Mouse (Mus musculus) forebrain, embryonic 15.5 days (tissue): ENCODE measurements around the gene Plekha6. TPM values are rescaled to one million over a fixed set of nuclear protein-coding genes. Genes with fewer than 3 reads are reported as not detected.

ENCODE experiments used
- ATAC-seq: fragments of 200-750 bp; cut with Nextera tagmentation; replicated peaks from 2 replicates; pipeline ENCODE4 v1.8.0; 2017; ENCODE audit warnings: mild to moderate bottlenecking, moderate TSS enrichment, moderate library complexity
- H3K27ac ChIP-seq: fragments of 300-500 bp; sonication (generic); replicated peaks from 2 replicates; pipeline ENCODE4 v1.5.1; 2015; ENCODE audit warnings: mild to moderate bottlenecking, inconsistent platforms
- H3K27me3 ChIP-seq: fragments of 300-500 bp; sonication (generic); 2 replicates; pipeline ENCODE4 v1.6.1; 2015; ENCODE audit warnings: inconsistent platforms
- H3K36me3 ChIP-seq: fragments of 300-500 bp; sonication (generic); 2 replicates; pipeline ENCODE4 v1.6.1; 2015; ENCODE audit warnings: mild to moderate bottlenecking, inconsistent platforms
- H3K4me1 ChIP-seq: fragments of 300-500 bp; sonication (generic); 2 replicates; pipeline ENCODE4 v1.6.1; 2015; ENCODE audit warnings: inconsistent platforms
- H3K4me2 ChIP-seq: fragments of 300-500 bp; sonication (generic); replicated peaks from 2 replicates; pipeline ENCODE4 v1.6.1; 2015; ENCODE audit warnings: mild to moderate bottlenecking, inconsistent platforms
- H3K4me3 ChIP-seq: fragments of 300-500 bp; sonication (generic); 2 replicates; pipeline ENCODE4 v1.5.1; 2015; ENCODE audit warnings: mild to moderate bottlenecking, inconsistent platforms
- H3K9ac ChIP-seq: fragments of 300-500 bp; sonication (generic); replicated peaks from 2 replicates; pipeline ENCODE4 v1.6.1; 2015; ENCODE audit warnings: mild to moderate bottlenecking, inconsistent platforms
- H3K9me3 ChIP-seq: fragments of 300-500 bp; sonication (generic); 2 replicates; pipeline ENCODE4 v1.6.1; 2016; ENCODE audit warnings: inconsistent platforms
- WGBS: fragments of 180-500 bp; shearing (Covaris S2); methylation state at CpG from one replicate; pipeline ENCODE4 v1.1.7; 2015; ENCODE audit warnings: mixed read lengths; 5-methylcytosine and 5-hydroxymethylcytosine counted together
- polyA plus RNA-seq: library from polyadenylated mRNA; unstranded; fragments of >200 nt; fragmentation: Nextera tagmentation; extraction: Ambion mirVana; gene quantifications from 2 replicates; pipeline ENCODE4 v1.2.1, GENCODE M21; 2015

Gene Plekha6
- polyA plus RNA-seq, 1 experiment from 2014 or later: 10.6 TPM

DNA sequence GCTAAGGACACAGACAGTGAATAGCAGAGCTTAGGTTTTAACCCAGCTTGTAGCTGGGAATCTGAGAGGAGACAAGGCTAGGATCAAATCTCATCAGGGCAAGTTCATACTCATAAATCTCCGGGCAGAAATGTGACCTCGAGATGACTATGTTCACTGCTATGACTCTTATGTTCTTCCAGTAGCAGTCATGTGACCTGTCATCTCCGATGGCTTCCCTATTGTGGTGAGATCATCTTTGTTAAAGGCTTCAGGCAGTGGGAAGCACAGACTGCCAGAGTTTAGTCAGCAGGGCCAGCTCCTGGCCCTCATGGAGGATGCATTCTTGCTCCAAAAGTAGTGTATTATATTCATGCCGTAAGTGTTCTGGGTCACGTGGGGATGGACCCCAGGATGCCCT lies 113.0 kb downstream of the Plekha6 start:
- H3K4me2 ChIP-seq: no peak overlapping the region
- ATAC-seq: no peak
- H3K4me1 ChIP-seq: 0 out of 2 replicates have a peak, but pooled peaks cover 6% of the 10 kb centered on the region
- H3K9me3 ChIP-seq: no peaks in the 10 kb centered on the region
- peaks cover 15% of the 10 kb centered on the region; the same call in 1 of the 2 replicates for H3K36me3 ChIP-seq
- no peak overlapping the region for H3K9ac ChIP-seq
- no peak overlapping the region for H3K27ac ChIP-seq
- H3K27me3 ChIP-seq: no peaks in the 10 kb centered on the region
- 76% methylated on average over 5 of the region's 5 CpGs for WGBS
- no peak overlapping the region for H3K4me3 ChIP-seq

- Histone ChIP-seq H3K36me3 (peaks cover 10% of the 10 kb centered on the region; the same call in 1 of the 2 replicates), H3K9ac (no peak overlapping the region), H3K27ac (no peak overlapping the region), H3K27me3 (no peaks in the 10 kb centered on the region), H3K4me1 (0 out of 2 replicates have a peak, but pooled peaks cover 6% of the 10 kb centered on the region), H3K9me3 (no peaks in the 10 kb centered on the region), H3K4me3 (no peak overlapping the region), H3K4me2 (no peak overlapping the region)
- 91% methylated on average over 6 of the region's 6 CpGs for WGBS
- ATAC-seq: no peak
Observed at GRCm38 (mm10) chr1:133278539-133278938, 114.5 kb downstream of the Plekha6 start.

DNA sequence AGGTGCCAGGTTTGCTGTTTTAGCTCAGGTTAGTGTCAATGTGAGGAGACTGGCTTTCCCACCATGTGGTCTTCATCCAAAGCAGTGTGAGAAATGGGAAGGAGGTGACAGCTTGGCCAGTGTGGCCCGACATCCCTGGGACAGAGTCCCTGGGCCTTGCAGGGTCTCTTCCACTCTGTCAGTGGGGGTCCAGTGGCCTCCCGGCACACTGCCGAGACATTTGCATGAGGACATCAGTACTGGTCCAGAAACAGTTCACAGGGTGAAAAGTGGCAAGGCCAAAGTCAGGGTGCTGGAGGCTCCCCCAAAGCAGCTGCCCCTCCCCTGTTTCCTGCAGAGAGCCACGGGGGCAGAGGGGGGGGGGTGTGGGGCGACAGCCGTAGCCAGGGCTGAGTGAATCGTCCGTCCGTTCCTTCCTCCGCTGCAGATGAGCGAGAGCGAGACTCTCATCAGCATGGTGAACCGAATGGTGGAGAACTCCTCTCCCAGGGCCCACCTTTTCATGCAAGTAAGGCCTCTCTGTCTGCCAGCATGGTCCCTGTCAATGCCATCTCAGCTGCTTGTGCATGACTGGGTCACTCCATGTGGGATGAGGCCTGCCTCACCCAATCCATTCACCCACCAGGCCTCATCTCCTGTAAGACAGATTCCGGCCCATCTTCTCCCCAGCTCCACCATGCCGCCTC lies 115.1 kb downstream of the Plekha6 start:
- no peak overlapping the region for H3K27ac ChIP-seq
- no peaks in the 10 kb centered on the region for H3K27me3 ChIP-seq
- H3K4me2 ChIP-seq: no peak overlapping the region
- 0 out of 2 replicates have a peak, but pooled peaks cover 6% of the 10 kb centered on the region for H3K4me1 ChIP-seq
- WGBS: 85% methylated on average over 13 of the region's 15 CpGs
- no peak for ATAC-seq
- no peak overlapping the region for H3K4me3 ChIP-seq
- H3K36me3 ChIP-seq: peaks cover 9% of the 10 kb centered on the region; the same call in 1 of the 2 replicates
- H3K9ac ChIP-seq: no peak overlapping the region
- no peaks in the 10 kb centered on the region for H3K9me3 ChIP-seq

DNA sequence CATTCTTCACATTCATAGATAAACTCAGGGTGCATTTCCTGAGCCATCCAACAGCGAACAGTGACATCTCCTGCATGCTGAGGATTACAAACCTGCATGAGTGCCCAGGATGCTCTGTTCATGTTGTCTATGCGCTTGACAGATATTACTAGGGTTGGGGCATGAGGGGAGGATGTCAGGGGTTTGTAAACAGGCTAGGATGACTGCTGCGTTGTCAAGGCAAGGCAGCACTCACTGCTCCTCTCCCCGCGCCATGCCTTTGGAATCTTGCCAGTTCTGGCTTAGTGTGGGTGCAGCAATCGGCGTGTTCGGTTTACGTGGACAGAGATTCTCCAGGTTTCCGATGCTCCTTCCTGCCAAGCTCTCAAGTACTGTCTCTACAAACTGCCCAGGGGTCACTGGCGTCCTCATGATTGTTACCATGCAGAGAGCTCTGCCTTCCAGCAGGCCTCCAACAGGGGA lies 115.7 kb downstream of the Plekha6 start:
- no peak overlapping the region for H3K4me3 ChIP-seq
- no peak overlapping the region for H3K27ac ChIP-seq
- no peaks in the 10 kb centered on the region for H3K9me3 ChIP-seq
- WGBS: 72% methylated on average over 11 of the region's 11 CpGs
- H3K4me2 ChIP-seq: no peak overlapping the region
- ATAC-seq: no peak
- no peaks in the 10 kb centered on the region for H3K27me3 ChIP-seq
- peaks cover 5% of the 10 kb centered on the region; the same call in 1 of the 2 replicates for H3K36me3 ChIP-seq
- H3K4me1 ChIP-seq: 0 out of 2 replicates have a peak, but pooled peaks cover 6% of the 10 kb centered on the region
- H3K9ac ChIP-seq: no peak overlapping the region

DNA sequence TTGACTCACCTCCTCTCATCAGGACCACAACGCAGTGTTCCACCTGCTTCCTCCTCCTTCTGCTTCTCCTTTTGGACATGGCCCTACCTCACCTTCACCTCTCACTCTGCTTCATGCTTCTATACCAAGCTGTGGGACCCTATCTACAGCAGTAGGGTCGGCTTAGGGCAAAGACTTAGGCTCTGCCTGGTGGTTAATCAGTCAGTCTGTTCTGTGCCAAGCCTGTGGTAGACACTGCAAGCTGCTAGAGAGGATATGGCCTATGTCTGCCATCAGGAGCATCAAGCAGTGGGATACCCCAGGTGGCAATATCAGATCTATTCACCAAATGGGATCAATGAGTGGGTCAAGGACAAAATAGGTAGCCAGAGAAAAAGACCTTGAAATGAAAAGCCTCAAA lies 116.5 kb downstream of the Plekha6 start:
- H3K36me3 ChIP-seq: peaks cover 8% of the 10 kb centered on the region; the same call in 1 of the 2 replicates
- H3K4me1 ChIP-seq: 0 out of 2 replicates have a peak, but pooled peaks cover 6% of the 10 kb centered on the region
- whole genome bisulfite sequencing: 93% methylated on average over 2 of the region's 2 CpGs
- H3K27me3 ChIP-seq: no peaks in the 10 kb centered on the region
- no peaks in the 10 kb centered on the region for H3K9me3 ChIP-seq
- H3K4me2 ChIP-seq: no peak overlapping the region
- no peak overlapping the region for H3K9ac ChIP-seq
- H3K4me3 ChIP-seq: no peak overlapping the region
- H3K27ac ChIP-seq: no peak overlapping the region
- ATAC-seq: no peak

GRCm38 (mm10) chr1:133285907-133286306 lies 121.9 kb downstream of the Plekha6 start:
- 90% methylated on average over 7 of the region's 7 CpGs for WGBS
- Histone ChIP-seq H3K4me2 (no peak overlapping the region), H3K36me3 (peaks cover 18% of the 10 kb centered on the region; the same call in 1 of the 2 replicates), H3K27me3 (no peaks in the 10 kb centered on the region), H3K9me3 (no peaks in the 10 kb centered on the region), H3K27ac (no peak overlapping the region), H3K9ac (no peak overlapping the region), H3K4me3 (no peak overlapping the region), H3K4me1 (no peaks in the 10 kb centered on the region)
- ATAC-seq: no peak

GRCm38 (mm10) chr1:133287051-133287450 lies 123.0 kb downstream of the Plekha6 start:
- Histone ChIP-seq H3K27ac (no peak overlapping the region), H3K36me3 (peaks cover 18% of the 10 kb centered on the region; the same call in 1 of the 2 replicates)

GRCm38 (mm10) chr1:133287880-133288279 lies 123.9 kb downstream of the Plekha6 start:
- H3K36me3 ChIP-seq: peaks cover 23% of the 10 kb centered on the region; the same call in 1 of the 2 replicates
- H3K4me2 ChIP-seq: no peak overlapping the region
- no peaks in the 10 kb centered on the region for H3K9me3 ChIP-seq
- WGBS: 95% methylated on average over 12 of the region's 12 CpGs
- H3K27me3 ChIP-seq: no peaks in the 10 kb centered on the region
- no peak overlapping the region for H3K4me3 ChIP-seq
- H3K4me1 ChIP-seq: no peaks in the 10 kb centered on the region
- no peak overlapping the region for H3K9ac ChIP-seq
- H3K27ac ChIP-seq: no peak overlapping the region
- ATAC-seq: no peak

More at GRCm38 (mm10) chr1:133287051-133287450, 123.0 kb downstream of the Plekha6 start:
- no peaks in the 10 kb centered on the region for H3K4me1 ChIP-seq
- H3K4me3 ChIP-seq: no peak overlapping the region
- no peaks in the 10 kb centered on the region for H3K27me3 ChIP-seq
- no peak overlapping the region for H3K4me2 ChIP-seq
- 94% methylated on average over 4 of the region's 4 CpGs for WGBS
- no peak for ATAC-seq
- H3K9ac ChIP-seq: no peak overlapping the region
- no peaks in the 10 kb centered on the region for H3K9me3 ChIP-seq

GRCm38 (mm10) chr1:133291888-133292287 lies 127.9 kb downstream of the Plekha6 start:
- Histone ChIP-seq H3K9ac (no peak overlapping the region), H3K27me3 (no peaks in the 10 kb centered on the region), H3K9me3 (no peaks in the 10 kb centered on the region), H3K4me3 (no peak overlapping the region), H3K4me2 (no peak overlapping the region), H3K27ac (no peak overlapping the region), H3K36me3 (peaks cover 16% of the 10 kb centered on the region; the same call in 1 of the 2 replicates), H3K4me1 (no peaks in the 10 kb centered on the region)
- WGBS: 94% methylated on average over 6 of the region's 6 CpGs
- ATAC-seq: no peak

DNA sequence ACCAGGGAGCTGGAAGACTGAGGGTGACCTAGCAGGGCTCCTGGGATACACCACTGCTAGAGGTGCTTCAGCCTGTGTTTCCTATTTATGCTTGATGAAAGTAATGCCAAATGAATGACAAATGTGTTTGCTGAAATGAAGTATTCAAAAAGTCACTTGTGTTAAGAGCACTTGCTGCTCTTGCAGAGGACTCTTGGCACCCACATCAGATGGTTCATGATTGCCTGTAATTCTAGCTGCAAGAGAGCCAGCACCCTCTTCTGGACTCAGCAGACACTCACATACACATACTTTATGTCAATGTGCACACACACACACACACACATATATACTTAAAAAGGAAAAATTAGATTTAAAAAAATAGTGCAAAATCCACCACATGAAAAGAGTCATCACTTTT lies 128.6 kb downstream of the Plekha6 start:
- Histone ChIP-seq H3K9ac (no peak overlapping the region), H3K36me3 (peaks cover 22% of the 10 kb centered on the region; the same call in 1 of the 2 replicates), H3K27ac (no peak overlapping the region), H3K4me3 (no peak overlapping the region), H3K9me3 (no peaks in the 10 kb centered on the region), H3K4me2 (no peak overlapping the region), H3K4me1 (no peaks in the 10 kb centered on the region), H3K27me3 (no peaks in the 10 kb centered on the region)
- ATAC-seq: no peak

DNA sequence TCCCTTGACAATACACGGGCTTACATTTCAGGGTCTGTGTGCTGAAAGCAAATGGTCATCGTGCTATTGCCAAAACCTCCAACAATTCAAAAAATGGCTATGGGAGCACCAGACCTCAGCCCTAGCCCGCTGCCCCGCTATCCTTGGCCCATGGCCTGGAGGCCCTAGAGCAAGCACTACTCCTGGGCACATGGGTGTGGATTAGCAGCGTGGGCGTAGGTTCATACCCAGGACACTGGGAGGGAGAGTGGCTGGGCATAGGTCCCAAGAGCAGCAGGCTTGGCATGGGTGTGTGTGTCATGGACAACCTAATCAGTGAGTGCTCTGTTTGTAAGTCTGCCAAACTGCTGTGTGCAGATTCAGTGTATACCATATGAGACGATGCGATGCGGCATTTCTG lies 132.4 kb downstream of the Plekha6 start:
- H3K27ac ChIP-seq: no peak overlapping the region
- H3K36me3 ChIP-seq: peaks cover 15% of the 10 kb centered on the region; the same call in 1 of the 2 replicates
- ATAC-seq: no peak; the same call in 1 of the 2 replicates
- H3K9ac ChIP-seq: no peak overlapping the region
- no peaks in the 10 kb centered on the region for H3K27me3 ChIP-seq
- 79% methylated on average over 9 of the region's 9 CpGs for WGBS
- no peak overlapping the region for H3K4me3 ChIP-seq
- no peak overlapping the region for H3K4me2 ChIP-seq
- H3K4me1 ChIP-seq: no peaks in the 10 kb centered on the region
- no peaks in the 10 kb centered on the region for H3K9me3 ChIP-seq

- 39% methylated on average over 14 of the region's 14 CpGs for whole genome bisulfite sequencing
Observed at GRCm38 (mm10) chr1:133298816-133299215, 134.8 kb downstream of the Plekha6 start.

More at GRCm38 (mm10) chr1:133298816-133299215, 134.8 kb downstream of the Plekha6 start:
- ATAC-seq: no peak
- Histone ChIP-seq H3K27ac (no peak overlapping the region), H3K4me3 (no peak overlapping the region), H3K9ac (no peak overlapping the region), H3K4me2 (no peak overlapping the region), H3K36me3 (peaks cover 9% of the 10 kb centered on the region; the same call in 1 of the 2 replicates), H3K27me3 (no peaks in the 10 kb centered on the region), H3K9me3 (no peaks in the 10 kb centered on the region), H3K4me1 (peaks cover 7% of the 10 kb centered on the region; the same call in 1 of the 2 replicates)
